Mouse (Mus musculus) urinary bladder, postnatal 10 days (tissue): ENCODE data around the gene Slc22a2.
"Not testable (repeated sequence)": the region's sequence is repeated elsewhere in the genome, so short reads cannot be mapped to it uniquely, and the experiment has no call there.

Experiments used
- DNase-seq: peaks from one replicate; pipeline ENCODE4 v3.0.0; 2022; ENCODE audit warnings: low spot score

Gene Slc22a2

DNA sequence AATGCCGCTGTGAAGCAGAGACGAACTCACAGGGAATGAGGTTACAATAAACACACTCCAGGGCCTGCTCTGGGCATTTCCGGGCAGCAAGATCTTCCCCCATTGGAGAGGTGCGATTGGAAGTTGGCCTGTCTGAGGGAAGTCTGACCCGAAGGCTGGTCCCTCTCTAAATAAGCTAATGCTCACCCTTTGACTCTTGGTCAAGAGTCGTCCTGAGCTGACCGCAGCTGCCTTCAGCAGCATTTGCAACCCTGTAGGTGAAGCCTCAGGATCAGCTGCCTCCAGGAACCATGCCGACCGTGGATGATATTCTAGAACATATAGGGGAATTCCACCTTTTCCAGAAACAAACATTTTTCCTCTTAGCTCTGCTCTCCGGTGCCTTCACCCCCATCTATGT lies at the start of gene Slc22a2:
TSS of gene Slc22a2 (plus strand) at position 142 of the 400 bp plus-strand sequence.
- no peak for DNase-seq

DNA sequence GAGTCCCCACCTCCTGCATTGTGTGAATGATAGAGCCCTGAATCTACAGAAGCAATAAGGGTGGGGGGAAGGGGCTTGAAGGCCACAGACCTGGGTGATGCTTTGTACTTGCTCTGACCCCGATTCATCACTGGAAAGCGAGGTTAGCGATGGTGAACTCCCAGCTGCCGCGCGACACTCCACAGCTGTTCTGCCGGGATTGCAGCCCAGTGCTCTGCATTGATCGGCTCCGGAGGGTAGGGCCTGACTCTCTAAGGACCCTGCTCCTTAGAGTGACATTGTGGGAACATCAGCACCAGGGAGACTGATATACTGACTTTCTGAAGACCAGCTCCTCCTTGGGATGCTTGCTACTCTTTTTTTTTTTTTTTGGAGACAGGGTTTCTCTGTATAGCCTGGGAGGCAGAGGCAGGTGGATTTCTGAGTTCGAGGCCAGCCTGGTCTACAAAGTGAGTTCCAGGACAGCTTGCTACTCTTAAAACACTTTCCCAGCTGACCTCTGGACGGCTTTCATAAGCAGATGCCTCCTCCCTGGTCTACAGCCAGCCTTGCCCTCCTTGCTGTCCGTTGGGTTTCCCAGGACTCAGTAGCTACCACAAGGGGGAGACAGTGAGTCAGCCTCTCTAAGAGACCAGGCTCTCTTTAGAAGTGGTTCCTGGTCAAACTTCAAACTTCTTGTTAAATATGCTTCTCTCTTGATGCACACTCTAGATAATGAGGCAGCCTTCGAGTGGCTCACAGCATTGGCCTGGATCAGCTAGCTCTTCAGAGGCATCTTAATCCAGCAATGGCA lies 49.4 kb upstream of the Slc22a2 start:
- no peak for DNase-seq

DNA sequence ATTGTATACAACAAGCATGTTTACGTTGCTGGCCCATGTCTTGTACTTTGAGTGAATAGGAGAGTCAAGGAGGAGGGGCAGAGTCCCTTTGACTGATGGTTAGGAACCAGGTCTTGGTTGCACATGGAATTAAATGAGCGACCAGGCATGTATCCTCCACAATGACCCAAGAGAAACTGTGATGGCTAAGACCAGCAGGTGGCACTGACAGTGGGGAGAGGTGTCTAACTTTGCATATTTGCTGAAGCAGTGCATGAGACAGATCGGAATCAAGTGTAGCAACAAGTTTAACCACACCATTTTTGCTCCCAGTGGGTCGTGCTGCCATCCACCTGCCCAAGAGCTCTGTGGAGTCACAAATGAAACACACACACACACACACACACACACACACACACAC lies 21.7 kb upstream of the Slc22a2 start:
- no peak for DNase-seq

DNA sequence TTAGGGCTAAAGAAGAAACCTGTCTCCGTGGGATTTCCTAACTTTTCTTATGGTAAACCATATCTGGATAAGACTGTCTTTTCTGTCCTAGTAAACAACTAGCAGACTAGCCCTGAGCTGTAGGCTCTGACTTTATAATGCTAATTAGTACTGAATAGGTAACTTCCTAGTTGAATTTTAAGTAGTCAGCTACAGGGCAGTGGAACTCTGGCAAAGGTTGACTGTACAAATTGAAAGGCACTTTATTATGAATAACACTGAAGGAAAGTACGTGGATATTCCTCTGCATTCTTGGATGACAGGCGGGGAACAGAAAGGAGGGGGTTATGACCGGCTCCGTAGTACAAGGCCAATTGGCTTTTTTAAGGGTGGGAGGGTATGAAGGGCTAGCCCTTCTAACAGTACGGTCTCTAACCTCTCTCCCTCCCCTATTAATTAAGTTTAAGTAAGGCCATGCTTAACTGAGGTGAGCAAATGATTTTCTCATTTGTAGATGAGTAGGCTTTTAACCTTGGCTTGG lies 19.4 kb upstream of the Slc22a2 start:
- not testable (repeated sequence) for DNase-seq

DNA sequence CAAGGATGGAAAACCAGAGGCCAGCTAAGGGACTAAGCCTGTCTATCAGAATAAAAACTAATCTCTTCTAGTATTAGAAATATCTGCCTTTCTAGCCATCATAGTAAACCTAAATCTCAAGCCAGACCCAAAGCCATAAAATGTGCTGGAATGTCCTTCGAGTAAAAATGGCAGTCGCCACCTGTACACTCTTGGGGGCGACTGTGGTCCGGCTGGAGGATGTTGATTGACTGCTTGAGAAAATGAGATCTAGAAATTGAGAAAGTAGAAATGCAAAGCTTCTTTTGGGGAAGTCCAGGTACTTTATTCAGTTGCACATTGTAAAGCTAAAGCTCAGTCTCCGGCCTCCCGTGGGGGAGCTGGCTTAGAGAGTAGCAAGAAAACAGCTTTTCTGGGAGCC lies 18.5 kb upstream of the Slc22a2 start:
- no peak for DNase-seq

DNA sequence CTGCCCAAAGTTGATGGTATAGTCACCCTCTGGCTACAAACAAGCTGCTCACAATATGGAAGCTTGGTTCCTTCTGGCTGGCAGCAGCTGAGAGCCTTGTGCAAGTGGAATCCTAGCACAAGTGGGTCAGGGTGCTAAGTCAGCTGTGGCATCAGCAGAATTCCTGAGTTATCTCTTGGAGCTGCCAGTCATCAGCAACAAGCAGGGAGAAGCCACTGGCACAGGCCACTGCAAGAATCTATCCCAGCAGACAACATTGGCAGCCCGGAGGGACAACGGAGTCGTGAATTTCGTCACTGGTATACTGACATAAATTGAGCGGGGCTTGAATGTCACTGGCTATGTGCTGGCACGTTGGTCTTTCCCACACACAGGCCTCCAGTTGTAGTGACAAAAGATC lies 12.6 kb upstream of the Slc22a2 start:
- DNase-seq: no peak

DNA sequence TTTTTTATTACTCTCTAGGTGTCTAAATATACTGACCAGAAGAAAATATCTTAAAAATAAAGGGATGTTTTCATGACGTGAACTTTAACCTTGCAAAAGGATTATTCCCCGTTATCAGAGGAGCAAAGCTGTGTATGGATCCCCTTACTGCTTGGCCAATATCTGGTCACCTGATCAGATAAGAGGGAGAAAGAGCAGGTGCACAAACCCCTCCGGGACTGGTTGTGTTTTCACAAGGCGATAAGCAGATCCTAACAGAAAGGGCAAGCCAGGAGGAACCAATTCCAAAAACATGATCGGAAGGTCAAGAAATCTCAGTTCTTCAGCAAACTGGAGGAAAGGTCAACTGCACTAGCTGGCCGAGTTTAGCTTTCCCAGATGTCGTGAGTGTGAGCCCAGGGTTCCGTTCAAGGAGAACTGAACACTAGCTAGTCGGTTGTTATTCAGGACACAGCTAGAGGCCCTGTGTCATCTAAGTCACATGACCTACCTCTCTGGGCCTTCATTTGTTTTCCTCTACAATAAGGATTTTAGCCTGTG lies 11.9 kb upstream of the Slc22a2 start:
- no peak for DNase-seq

DNA sequence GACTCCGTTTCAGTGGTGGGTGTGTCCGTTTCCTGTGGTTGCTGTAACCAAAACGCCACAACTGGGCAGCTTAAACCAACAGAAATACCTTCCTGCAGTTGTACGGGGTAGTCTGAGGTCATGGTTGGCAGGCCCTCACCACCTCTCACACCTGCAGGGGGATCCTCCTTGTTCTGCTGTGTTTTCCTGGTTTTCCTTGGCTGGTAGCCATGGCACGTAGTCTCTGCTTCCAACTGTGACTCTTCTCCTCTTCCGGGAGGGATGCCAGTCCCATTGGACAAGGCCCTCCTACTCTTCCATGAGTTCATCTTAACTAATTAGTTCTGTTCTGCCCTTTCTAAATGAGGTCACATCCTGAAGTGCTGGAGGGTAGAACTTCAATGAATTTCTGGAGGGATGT lies 8.5 kb upstream of the Slc22a2 start:
- no peak for DNase-seq

DNA sequence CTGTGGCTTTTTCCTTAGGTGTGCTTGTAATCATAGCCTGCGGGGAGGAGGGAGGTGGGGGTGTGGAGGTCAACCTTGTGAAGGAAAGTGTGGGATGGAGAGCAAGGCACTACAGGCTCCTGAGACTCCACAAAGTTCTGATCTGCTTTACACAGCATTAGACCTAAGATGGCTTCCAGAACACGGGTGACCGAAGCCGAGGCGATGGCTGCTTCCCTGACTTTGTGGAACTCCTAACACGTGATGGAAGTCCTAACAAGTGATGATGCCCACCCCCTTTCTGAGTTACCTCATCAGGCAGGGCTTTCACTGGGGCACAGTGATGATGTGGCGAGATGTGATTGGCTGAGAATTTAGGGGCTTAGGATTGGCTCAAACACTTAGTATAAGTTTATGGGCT lies 6.8 kb upstream of the Slc22a2 start:
- DNase-seq: no peak

DNA sequence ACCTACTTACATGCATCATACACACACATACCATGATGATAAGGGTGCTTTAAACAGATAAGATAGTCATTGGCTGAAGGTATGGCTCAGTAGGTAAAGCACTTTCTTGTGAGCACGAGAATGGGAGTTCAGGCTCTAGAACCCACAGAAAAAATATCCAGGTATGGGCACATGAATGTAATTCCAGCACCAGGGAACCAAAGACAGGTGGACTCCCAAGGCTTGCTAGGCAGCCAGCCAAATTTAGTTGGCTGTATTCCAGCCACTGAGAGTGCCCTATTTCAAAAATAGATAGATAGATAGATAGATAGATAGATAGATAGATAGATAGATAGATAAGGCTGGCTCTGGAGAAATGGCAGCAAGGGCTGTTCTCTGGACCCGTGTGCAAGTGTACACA lies 1.4 kb downstream of the Slc22a2 start:
- no peak for DNase-seq

DNA sequence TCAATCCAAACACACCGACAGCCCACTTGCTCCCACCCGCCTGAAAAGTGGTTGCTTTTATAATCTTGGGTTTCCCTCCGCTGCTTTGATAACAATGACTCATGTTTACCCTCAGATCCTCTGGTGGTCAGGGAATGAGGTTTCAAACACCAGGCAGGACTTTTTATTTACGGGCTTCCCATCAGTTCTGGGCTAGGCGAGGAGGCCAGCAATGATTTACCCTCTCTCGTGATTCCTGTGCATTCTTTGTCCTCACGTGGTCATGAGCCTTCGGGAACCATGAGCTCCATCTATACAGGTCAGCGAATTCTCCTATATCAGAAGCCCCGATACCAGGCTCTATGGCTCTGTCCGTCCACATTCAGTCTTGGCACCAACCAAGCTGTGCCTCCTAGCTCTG lies 3.0 kb downstream of the Slc22a2 start:
- no peak for DNase-seq

DNA sequence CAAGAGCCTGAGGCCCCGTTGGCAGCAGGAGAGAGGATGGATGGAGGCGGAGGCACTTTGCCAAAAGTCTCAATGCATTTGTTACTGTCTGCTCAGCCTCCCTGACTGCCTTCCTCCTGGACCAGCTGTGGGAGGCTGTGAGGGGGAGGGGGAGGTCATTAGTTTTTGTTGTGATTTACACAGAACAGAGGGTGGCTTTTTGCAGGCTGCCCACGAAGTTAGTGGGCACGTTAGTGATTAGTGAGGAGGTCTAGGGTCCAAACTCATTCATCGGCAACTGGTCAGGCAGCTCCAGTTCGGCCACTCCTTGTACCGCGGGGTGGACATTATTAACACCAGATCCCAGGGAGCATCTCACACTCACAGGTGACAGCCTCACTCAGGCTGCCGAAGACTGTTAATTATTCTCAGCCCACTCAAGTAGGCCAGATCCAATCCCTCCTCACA lies 4.9 kb downstream of the Slc22a2 start:
- DNase-seq: no peak

DNA sequence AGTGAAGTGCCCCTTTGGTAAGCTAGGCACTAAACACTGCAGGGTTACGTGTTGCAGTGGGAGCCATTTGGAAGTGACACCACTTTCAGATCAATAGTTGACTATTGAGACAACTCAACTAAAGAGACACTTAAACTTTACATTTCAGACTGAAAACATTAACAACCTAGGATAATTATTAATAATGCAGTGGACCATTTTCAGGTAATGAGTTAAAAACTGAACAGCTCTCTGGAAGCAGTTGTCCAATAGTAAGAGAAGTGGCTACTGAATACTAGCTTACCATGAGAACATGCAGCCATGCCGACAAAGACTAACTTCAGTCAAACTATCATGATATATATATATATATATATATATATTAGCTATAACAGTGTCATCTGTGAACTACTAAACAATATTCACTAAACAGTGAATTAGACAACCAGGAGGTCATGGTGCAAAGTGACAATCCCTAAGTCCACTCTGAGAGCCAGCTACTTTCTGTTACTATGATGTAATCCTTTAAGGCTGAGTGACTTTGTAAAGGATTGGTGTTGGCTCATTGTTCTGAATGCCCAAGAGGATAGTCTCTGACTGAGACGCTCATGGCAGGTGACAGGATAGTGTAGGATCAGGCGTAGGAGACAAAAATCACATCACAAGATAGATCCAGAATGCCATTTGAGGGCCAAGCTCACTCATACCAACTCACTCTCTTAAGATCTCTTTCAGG lies 7.1 kb downstream of the Slc22a2 start:
- no peak for DNase-seq

DNA sequence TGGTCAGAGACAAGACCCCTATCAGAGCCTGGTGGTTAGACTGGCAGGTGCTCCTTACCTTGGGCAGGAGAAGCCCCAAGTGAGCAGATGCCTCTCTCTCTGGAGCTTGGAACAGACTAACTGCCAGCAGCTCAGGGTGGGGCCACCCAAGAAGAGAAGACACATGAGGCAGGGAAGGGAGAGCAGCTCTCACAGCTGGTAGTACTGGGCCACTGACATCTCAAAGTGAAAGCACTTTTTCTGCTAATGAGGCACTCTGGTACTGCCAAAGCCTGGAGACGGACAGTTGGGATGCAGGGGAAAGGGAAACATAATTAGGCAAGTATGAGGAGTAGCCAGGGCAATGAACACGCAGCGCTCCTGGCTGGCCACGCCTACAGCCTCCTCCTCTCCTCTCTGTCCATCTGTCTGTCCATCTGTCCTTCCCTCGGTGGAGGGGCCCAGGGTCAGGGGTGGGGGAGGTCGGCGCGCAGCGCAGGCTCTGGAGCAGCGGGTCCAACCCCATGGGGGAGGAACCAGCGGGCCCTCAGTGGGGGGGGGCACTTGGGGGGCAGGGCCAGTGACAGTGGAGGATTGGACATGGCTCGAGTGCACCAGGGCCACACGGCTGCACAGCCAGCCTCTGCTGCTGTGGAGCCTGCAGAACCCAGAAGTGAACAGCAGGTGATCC lies 12.0 kb downstream of the Slc22a2 start:
- no peak for DNase-seq

DNA sequence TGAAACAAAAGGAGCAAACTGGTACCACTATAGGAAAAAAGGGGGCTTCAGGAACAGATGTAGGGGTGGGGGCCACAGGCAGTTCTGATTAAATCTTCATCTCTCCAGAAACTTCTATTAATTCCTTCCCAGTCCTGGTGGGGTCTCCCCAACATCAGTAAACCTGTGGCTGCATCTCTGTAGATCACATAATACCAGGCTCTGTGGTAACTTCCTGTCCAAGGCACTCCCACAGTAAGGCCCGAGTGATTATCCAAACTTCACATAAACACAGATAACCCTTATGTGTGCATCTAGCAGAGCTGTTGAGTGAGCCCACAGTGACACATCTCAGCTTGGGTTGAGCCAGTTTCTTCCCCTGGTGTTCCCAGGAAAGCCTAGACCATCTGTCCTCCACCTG lies 22.7 kb downstream of the Slc22a2 start:
- no peak for DNase-seq

DNA sequence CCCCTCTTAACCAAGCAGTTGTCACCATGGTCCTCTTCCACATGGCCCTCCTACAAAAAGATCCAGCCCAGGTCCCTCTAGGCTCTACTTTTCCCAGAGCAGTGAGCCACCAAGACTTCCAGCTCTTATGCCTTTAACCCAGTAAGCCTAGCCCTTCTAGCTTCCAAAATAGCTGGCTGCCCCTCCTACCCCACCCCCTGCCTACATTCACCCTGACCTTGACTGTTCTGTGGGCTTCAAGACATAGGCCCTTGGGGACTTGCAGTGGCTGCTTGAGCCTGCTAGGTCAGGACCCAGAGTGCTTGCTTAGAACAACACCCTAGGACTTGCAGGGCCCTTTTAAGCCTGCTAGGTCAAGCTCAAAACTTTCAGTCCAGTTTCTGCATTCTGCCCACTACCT lies 23.3 kb downstream of the Slc22a2 start:
- no peak for DNase-seq

DNA sequence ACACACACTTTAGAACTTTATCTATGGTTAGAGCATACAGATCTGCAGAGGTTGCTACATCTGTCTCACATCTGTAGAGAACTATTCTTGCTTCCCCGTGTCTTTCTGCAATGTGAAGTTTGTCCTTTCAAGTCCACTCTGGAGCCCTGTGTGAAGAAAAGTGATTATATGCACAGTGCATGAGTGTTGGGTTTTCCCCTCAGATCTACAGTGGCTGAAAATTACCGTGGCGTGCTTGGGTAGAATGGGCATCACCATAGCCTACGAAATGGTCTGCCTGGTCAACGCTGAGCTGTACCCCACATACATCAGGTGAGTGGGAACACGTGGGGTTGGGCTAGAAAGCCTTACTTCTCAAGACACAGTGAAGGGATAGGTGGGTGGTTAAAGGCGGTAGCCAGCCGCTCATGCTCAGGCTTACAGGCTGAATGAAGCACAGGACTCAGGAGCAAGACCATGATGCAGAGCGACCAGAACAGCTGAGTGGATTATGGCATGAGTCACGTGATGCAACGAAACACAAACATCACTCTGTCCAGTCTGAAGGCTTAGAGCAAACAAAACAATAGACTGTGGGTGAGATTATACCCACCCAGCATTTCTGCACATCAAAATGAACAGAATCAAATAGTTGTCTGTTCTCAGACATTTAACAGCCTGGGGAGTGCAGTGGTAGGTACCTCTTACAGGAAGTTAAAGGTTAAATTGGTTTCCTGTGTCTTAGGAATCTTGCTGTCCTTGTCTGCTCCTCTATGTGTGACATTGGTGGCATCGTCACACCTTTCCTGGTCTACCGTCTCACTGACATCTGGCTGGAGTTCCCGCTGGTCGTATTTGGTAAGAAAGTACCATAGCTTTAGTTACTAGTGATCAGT lies 30.8 kb downstream of the Slc22a2 start:
- DNase-seq: no peak

DNA sequence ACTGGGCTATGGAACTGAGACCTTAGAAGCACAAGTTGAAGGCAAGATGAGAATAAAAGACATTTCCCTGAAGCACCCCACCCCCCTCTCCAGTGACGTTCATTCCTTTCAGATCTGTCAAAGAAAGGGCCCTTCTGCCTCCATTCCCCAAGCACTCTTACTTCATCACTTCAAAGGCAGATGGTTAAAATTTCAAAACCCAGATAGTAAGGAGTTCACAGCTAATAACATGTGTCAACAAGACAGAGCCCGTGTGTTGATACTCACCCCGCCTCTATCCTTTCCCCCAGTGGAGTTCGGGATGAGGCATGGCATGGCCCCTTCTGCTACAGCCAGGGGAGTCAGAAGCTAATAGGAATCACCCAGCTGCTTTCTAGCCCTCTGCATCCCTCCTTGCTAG lies 31.5 kb downstream of the Slc22a2 start:
- DNase-seq: no peak

DNA sequence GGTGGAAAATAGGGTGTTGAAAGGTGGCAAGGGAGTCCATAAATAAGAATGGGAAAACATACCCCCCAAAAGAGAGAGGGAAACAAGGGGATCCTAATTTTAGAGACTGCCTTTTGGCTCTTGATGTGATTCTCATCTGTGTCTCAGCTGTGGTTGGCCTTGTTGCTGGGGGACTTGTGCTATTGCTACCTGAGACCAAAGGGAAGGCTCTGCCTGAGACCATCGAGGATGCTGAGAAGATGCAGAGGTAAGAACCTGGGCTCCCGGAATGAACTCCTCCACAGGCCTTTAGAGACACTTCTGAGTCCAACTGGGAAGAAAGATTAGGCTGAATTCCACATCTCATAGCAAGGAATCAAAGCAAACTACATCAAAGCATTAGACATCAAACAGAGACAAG lies 35.7 kb downstream of the Slc22a2 start:
- no peak for DNase-seq

DNA sequence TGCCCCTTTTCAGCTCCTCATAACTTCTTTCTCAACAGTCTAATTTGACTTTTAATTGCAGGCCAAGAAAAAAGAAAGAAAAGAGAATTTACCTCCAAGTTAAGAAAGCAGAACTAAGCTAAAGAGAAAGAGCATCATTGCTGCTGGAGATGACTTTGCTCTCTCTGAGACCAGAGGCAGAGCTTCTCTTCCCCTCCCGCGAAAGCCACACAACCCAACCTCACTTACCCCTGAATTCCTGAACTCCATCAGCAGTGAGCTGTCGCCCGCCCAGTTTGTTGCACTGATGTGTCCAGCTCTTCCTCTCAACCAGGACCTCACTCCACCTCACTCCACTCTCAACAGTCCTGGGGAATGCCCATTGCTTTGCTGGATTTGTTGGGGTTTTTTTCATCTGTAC lies 44.1 kb downstream of the Slc22a2 start:
- DNase-seq: no peak

DNA sequence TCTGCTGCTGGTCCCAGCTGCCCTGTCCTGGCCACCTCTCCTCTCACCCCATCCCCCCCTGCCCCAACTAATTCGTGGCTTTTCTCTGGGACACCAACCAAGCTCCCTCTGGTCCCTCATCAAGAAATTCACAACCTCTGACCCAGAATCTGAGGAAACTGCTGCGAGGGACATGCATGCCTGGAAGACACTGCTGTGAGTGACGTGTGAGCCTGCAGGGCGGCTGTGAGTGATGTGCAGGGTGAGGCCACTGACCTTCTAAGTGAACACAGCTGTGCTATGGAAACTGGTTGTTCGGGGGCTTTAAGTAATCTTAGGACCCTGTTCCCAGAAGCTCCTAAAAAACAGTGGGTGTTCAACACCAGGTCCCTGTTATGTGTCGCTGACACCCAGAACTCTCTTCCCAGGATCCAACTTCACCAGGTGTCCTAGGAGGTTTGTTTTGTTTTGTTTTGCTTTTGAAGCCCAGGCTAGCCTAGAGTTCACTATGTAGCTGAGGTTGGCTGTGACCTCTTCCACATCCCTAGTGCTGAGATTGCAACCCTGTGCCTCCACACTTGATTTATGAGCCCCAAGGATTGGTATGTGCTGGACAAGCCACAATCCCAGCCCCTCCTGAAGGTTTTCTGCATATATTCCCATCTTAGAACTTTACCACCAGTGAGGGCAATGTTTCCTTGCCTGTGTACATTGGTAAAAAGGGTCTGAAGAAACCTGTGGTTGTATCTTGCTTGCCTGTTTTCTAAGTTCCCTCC lies 47.2 kb downstream of the Slc22a2 start:
- no peak for DNase-seq
